Mouse (Mus musculus) hindbrain, embryonic 16.5 days (tissue): ENCODE results near the gene Mrtfa. TPM values are rescaled to one million over a fixed set of nuclear protein-coding genes. Genes with fewer than 3 reads are reported as not detected.

Source experiments
- ATAC-seq: fragments of 200-750 bp; cut with Nextera tagmentation; 2 replicates; pipeline ENCODE4 v1.8.0; 2017; ENCODE audit warnings: moderate TSS enrichment, moderate library complexity
- H3K27ac ChIP-seq: fragments of 300-500 bp; sonication (generic); 2 replicates; pipeline ENCODE4 v1.5.1; 2014; ENCODE audit warnings: low read depth, mild to moderate bottlenecking, control low read depth, low read length, moderate library complexity
- H3K27me3 ChIP-seq: fragments of 300-500 bp; sonication (generic); replicated peaks from 2 replicates; pipeline ENCODE4 v1.6.1; 2014; ENCODE audit warnings: low read length; ENCODE audit not compliant: control insufficient read depth, insufficient read depth
- H3K36me3 ChIP-seq: fragments of 300-500 bp; sonication (generic); 2 replicates; pipeline ENCODE4 v1.6.1; 2014; ENCODE audit warnings: mild to moderate bottlenecking, low read length, moderate library complexity, mixed read lengths; ENCODE audit not compliant: control insufficient read depth, insufficient read depth
- H3K4me1 ChIP-seq: fragments of 300-500 bp; sonication (generic); 2 replicates; pipeline ENCODE4 v1.6.1; 2014; ENCODE audit warnings: low read depth, low read length; ENCODE audit not compliant: control insufficient read depth, insufficient read depth
- H3K4me2 ChIP-seq: fragments of 300-500 bp; sonication (generic); 2 replicates; pipeline ENCODE4 v1.6.1; 2014; ENCODE audit warnings: mild to moderate bottlenecking, low read length, control low read depth, moderate library complexity
- H3K4me3 ChIP-seq: fragments of 300-500 bp; sonication (generic); 2 replicates; pipeline ENCODE4 v1.5.1; 2014; ENCODE audit warnings: mild to moderate bottlenecking, low read length, control low read depth, moderate library complexity
- H3K9ac ChIP-seq: fragments of 300-500 bp; sonication (generic); 2 replicates; pipeline ENCODE4 v1.6.1; 2014; ENCODE audit warnings: low read depth, mild to moderate bottlenecking, control low read depth, low read length, moderate library complexity
- H3K9me3 ChIP-seq: fragments of 300-500 bp; sonication (generic); 2 replicates; pipeline ENCODE4 v1.6.1; 2014; ENCODE audit warnings: mild to moderate bottlenecking, low read length, moderate library complexity; ENCODE audit not compliant: control insufficient read depth
- WGBS: fragments of 180-500 bp; shearing (Covaris S2); extraction: QIAGEN DNeasy Blood & Tissue Kit; methylation state at CpG from one replicate; pipeline ENCODE4 v1.1.7; 2014; 5-methylcytosine and 5-hydroxymethylcytosine counted together
- polyA plus RNA-seq: library from polyadenylated mRNA; unstranded; fragments of >200 nt; fragmentation: Nextera tagmentation; extraction: Ambion mirVana; gene quantifications from 2 replicates; pipeline ENCODE4 v1.2.1, GENCODE M21; 2015

Gene Mrtfa
- polyA plus RNA-seq, 1 experiment from 2014 or later = 24.1 TPM

DNA sequence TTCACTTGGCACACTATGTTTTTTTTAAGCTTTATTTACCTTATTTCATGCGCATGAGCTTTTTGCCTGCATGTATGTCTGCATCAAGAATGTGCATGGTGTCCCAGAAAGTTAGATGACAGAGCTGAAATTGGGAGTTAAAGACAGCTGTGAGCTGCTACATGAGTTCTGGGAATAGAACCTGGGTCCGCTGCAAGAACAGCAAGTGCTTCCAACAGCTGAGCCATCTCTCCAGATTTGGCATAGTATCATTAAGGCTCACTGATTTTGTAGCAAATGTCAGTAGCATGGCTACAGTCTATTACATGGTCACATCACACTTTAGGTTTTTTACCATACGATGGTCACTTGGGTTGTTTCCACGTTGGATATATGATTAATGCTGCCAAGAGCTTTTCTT is 97.5 kb downstream of the Mrtfa start:
- H3K36me3 ChIP-seq = no peaks in the 10 kb centered on the region
- no peak overlapping the region for H3K4me2 ChIP-seq
- no peak overlapping the region for H3K27ac ChIP-seq
- H3K4me3 ChIP-seq = no peak overlapping the region
- 95% methylated on average over 4 of the region's 4 CpGs for WGBS
- no peaks in the 10 kb centered on the region for H3K27me3 ChIP-seq
- H3K4me1 ChIP-seq = no peaks in the 10 kb centered on the region; the same call in 1 of the 2 replicates
- no peak overlapping the region for H3K9ac ChIP-seq
- no peaks in the 10 kb centered on the region for H3K9me3 ChIP-seq
- ATAC-seq = no peak

DNA sequence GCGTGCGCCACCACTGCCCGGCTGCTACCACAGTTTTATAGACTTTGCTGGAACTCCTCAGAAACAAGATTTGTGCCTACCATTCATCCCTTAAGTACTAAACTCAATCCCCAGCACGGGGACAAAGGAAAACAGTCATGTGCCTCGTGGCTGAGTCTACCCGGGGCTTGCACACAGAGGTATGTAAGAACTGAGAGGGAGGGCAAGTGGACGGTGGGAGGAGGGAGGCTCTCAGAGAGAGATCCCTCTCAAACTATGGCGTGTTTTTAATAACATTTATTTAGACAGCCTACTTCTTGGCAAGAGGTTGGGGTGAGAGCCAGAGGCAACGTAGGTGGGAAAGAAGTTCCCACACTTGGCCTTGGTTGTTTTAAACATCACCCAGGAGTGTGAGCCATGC is 98.8 kb downstream of the Mrtfa start:
- no peaks in the 10 kb centered on the region for H3K27me3 ChIP-seq
- H3K9me3 ChIP-seq = no peaks in the 10 kb centered on the region
- ATAC-seq = no peak
- peaks cover 8% of the 10 kb centered on the region for H3K4me1 ChIP-seq
- 77% methylated on average over 9 of the region's 9 CpGs for WGBS
- no peaks in the 10 kb centered on the region for H3K36me3 ChIP-seq
- no peak overlapping the region for H3K4me2 ChIP-seq
- no peak overlapping the region for H3K27ac ChIP-seq
- no peak overlapping the region for H3K9ac ChIP-seq
- H3K4me3 ChIP-seq = no peak overlapping the region

DNA sequence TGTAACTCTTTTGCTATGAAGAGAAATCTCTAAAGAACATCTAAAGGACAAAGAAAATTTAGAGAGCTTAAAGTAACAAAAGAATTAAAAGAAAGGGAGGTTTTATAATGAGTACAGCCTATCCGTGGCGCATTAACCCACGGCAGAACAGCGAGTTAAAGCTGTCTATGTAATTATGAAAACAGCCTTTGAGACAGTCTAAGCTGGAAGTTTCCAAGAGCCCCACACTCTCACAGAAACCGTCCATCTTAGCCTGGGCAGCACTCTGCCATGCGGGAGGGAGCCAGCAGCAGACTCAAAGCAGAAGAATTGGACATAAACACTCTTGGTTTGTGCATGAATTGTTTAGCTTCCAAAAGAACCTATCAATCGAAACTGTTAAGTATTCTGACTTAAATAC is 103.0 kb downstream of the Mrtfa start:
- ATAC-seq = no peak
- Histone ChIP-seq H3K4me2 (no peak overlapping the region), H3K9ac (no peak overlapping the region), H3K9me3 (no peaks in the 10 kb centered on the region), H3K36me3 (no peaks in the 10 kb centered on the region), H3K27me3 (no peaks in the 10 kb centered on the region), H3K4me3 (no peak overlapping the region), H3K4me1 (peaks cover 8% of the 10 kb centered on the region), H3K27ac (peak overlapping the region; percentile 41; the same call in 1 of the 2 replicates)
- 37% methylated on average over 7 of the region's 7 CpGs for WGBS

DNA sequence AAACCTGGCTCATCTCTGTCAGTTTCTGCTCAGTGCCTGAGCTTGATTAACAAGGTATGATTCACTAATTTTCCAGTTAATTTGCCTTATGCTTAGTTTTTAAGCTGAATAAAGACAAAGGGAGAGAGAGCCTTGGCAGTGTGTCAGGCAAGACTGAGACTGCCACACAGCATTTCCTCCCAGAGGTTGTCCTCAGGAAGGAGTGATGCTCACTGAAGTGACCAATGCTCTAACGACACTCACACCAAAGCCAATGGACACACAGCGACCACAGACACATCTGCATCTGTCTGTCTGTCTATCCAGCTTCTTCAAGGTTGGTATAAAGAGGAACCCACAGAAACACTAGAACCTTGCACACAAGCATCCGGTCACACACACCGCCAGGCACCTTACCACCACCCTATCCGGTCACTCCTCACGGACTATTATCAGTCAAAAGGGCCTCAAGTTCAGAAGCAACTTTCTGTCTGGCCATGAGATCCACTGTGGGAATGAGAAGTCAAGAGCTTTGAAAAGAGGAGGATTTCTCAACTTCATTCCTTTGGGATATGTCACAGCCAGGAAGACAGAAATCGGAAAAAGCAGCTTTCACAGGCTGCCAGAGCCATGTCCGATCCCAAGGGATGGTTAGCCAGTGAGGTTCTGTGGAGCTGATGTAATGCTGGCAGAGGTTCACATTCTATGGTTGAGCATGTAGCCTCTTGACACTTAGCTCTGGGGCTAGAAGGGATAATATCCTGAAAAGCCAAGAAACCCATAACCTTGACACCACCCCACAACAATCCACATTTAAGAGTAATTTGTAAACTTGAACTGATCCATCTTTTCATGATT is 103.7 kb downstream of the Mrtfa start:
- H3K4me2 ChIP-seq = no peak overlapping the region
- no peak overlapping the region for H3K27ac ChIP-seq
- no peaks in the 10 kb centered on the region for H3K36me3 ChIP-seq
- no peaks in the 10 kb centered on the region for H3K27me3 ChIP-seq
- peaks cover 8% of the 10 kb centered on the region for H3K4me1 ChIP-seq
- ATAC-seq = no peak
- no peak overlapping the region for H3K4me3 ChIP-seq
- H3K9me3 ChIP-seq = no peaks in the 10 kb centered on the region
- H3K9ac ChIP-seq = no peak overlapping the region
- WGBS = 81% methylated on average over 8 of the region's 8 CpGs

DNA sequence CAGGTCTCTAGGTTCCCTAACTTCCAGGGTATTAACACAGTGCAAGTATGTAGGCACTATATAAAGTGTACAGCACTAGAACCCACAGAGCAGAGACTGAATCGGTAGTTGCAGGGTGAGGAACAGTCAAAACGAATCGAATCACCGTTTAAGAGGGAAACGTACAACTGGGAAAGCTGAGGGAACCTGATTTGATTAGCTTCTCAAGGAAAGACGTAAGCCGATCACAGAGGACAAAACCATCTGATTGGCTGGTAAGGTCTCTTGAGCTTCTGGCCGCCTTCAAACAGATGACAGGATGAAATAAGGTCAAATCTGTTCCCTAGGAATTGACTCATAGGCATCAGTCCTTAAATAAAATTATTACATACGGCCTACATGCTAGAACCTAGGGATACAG is 106.7 kb downstream of the Mrtfa start:
- Histone ChIP-seq H3K9ac (no peak overlapping the region), H3K36me3 (no peaks in the 10 kb centered on the region), H3K4me2 (no peak overlapping the region), H3K27me3 (no peaks in the 10 kb centered on the region), H3K4me3 (no peak overlapping the region), H3K4me1 (peaks cover 8% of the 10 kb centered on the region), H3K27ac (no peak overlapping the region), H3K9me3 (no peaks in the 10 kb centered on the region)
- no peak for ATAC-seq
- WGBS = 78% methylated on average over 9 of the region's 9 CpGs

DNA sequence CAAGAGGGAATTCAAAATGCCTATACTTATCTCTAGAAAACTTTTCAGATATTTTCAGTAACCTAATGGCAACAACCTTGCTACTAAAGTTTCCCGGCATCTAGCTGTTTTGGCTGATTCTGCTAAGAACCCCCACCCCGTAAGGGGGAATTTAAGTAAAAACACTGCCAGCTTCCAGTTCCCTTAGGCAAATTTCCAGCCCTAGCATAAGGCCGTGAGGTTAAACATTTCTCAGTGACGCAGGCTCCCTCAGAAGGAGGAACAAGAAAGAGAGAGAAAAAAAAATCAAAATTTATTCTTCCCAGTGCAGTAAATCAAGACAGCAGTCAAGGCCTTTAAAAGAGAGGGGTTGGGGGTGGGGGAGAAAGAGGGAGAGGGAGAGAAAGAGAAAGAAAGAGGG is 107.3 kb downstream of the Mrtfa start:
- ATAC-seq = no peak
- H3K36me3 ChIP-seq = no peaks in the 10 kb centered on the region
- no peak overlapping the region for H3K4me3 ChIP-seq
- no peak overlapping the region for H3K27ac ChIP-seq
- WGBS = 67% methylated on average over 4 of the region's 4 CpGs
- no peak overlapping the region for H3K4me2 ChIP-seq
- H3K9me3 ChIP-seq = no peaks in the 10 kb centered on the region
- H3K9ac ChIP-seq = no peak overlapping the region
- H3K27me3 ChIP-seq = no peaks in the 10 kb centered on the region
- H3K4me1 ChIP-seq = peaks cover 8% of the 10 kb centered on the region

DNA sequence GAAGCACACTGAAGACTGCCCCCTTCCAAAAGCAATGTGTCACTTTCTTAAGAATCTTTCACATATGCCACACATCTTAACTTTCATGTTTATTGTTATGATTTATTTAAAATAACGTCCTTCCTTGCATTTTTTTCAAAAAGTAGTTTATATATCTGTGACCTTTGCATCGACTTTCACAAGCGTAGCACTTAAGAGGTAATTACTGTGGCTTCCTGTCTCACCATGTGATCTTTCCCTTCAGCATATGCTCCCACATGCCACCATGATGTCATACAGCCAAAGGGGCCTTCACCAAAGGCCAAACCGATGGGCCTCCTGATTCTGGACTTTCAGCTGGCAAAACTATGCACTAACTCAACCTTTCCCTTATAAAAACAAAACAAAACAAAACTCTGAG is 109.3 kb downstream of the Mrtfa start:
- Histone ChIP-seq H3K4me1 (no peaks in the 10 kb centered on the region), H3K4me3 (no peak overlapping the region), H3K4me2 (no peak overlapping the region), H3K9me3 (no peaks in the 10 kb centered on the region), H3K9ac (no peak overlapping the region), H3K36me3 (no peaks in the 10 kb centered on the region), H3K27ac (no peak overlapping the region), H3K27me3 (no peaks in the 10 kb centered on the region)
- WGBS = 79% methylated on average over 4 of the region's 4 CpGs
- no peak for ATAC-seq

DNA sequence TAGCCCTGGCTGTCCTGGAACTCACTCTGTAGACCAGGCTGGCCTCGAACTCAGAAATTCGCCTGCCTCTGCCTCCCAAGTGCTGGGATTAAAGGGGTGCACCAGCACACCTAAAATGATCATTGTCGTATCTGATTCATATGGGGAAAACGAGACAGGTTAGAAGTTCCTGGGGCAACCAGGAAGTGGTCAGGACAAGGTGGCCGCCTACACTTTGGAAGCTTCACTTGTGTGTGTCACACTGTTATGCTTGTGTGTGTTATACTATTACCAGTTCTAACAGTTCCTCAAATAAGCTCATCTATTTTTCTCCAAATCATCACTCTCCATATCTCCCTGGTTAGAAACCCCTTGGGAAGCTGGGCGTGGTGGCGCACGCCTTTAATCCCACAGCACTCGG is 110.2 kb downstream of the Mrtfa start:
- Histone ChIP-seq H3K4me3 (no peak overlapping the region), H3K9me3 (no peaks in the 10 kb centered on the region), H3K4me1 (no peaks in the 10 kb centered on the region), H3K9ac (no peak overlapping the region), H3K36me3 (no peaks in the 10 kb centered on the region; the same call in 1 of the 2 replicates), H3K27ac (no peak overlapping the region), H3K27me3 (no peaks in the 10 kb centered on the region), H3K4me2 (no peak overlapping the region)
- 97% methylated on average over 9 of the region's 9 CpGs for WGBS
- no peak for ATAC-seq

DNA sequence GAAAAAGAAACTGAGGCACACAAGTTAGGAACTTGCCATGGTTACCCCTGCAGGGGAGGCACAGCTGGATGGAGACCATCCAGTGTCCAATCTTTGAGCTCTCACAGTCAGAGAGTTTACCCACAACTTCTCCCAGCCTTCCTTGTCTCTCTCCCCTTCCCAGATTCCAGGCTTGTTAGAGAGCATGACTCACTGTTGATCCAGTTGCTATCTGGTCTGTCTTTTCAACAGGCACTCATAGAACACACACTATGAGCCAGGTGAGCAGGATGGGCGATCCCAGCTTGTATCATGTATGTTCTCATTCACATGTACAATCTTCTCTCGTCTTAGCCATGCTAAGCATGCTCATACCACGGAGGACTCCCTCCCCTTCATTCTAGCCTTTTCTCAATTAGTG is 111.3 kb downstream of the Mrtfa start:
- ATAC-seq = no peak
- Histone ChIP-seq H3K9me3 (no peaks in the 10 kb centered on the region), H3K27me3 (no peaks in the 10 kb centered on the region), H3K4me1 (no peaks in the 10 kb centered on the region), H3K9ac (no peak overlapping the region), H3K36me3 (no peaks in the 10 kb centered on the region; the same call in 1 of the 2 replicates), H3K4me3 (no peak overlapping the region), H3K4me2 (no peak overlapping the region), H3K27ac (no peak overlapping the region)
- 94% methylated on average over 3 of the region's 3 CpGs for WGBS
